Mouse (Mus musculus): ENCODE measurements around the gene Lrrc28. TPM values are rescaled to one million over a fixed set of nuclear protein-coding genes. Genes with fewer than 3 reads are reported as not detected.

Gene Lrrc28
- total RNA-seq (2021), result 10 to 100 TPM; 14.1 to 16.4 TPM
- polyA plus RNA-seq (2012; rRNA removed), result 20.5 and 24.2 TPM in 2 replicates
- long read RNA-seq, partial matches to known transcripts, result 1 of 7 reads
- long read RNA-seq, other reads (novel, unspliced or antisense), result 4 of 7 reads

DNA sequence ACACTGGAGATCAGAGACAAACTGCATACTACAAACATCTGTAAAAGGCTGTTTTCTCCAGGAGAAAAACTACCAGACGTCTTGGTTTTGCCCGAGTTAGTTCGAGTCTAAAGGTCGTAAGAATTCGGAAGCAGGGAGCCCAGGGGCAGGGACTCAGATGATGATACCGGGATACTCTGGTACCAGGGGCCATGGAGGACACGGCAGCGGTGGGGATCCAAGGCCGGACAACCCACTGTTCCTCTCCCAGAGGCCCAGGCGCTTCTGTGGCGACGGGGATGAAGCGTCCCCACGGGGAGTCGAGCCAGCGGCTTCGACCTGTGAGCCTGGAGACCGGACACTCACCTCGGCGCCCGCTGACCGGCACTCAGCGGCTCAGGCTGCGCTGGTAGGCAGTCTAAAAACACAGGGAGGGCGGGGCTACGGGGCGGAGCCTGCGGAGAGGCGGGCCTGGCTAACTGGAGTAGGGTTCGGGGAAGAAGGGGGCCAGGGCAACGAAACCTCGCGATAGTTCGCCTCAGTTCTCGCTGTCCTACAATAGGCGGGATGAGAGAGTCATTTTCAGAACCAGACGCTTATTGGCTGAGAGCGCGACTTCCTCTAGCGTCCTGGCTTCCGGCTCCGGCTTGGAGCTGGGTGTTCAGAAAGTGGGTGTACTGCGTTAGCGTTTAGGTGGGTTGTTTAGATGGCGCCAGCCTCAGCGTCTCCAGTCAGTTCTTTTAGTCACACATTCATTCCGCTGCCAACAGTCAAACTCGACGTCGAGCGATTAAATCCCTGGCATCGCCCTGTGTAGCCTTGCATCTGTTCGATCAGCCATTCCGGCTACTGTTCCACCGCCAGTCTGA lies at the start of gene Lrrc28:
Gene Lrrc28, minus strand, starts transcription at position 436 of the 848 bp plus-strand sequence.
- Histone ChIP-seq H3K4me3 (peak within 1 kb of the TSS; percentile 88), H3K4me1 (ENCODE audit: control insufficient read depth, insufficient read depth, low read length) (peaks cover 2% of the 10 kb centered on the region), H3K9ac (ENCODE audit: low read depth, low read length) (peak within 1 kb of the TSS; percentile 91), H3K27me3 (ENCODE audit: control insufficient read depth, insufficient read depth, low read length) (no peaks in the 10 kb centered on the region), H3K79me2 (replicated peaks; ENCODE audit: control insufficient read depth, insufficient read depth, low read length) (no peaks in the 10 kb centered on the region; the same call in 1 of the 2 replicates), H3K27ac (peak within 1 kb of the TSS; percentile 95), H3K36me3 (ENCODE audit: control insufficient read depth, insufficient read depth, low read length) (no peaks in the 10 kb centered on the region)
- intact Hi-C loops (cut with DNase I), result no loop called here
- TF ChIP-seq POLR2A (IDR thresholded peaks at IDR 0.05; ENCODE audit: insufficient read depth, low read depth, low read length) (peak; percentile 99), EP300 (IDR thresholded peaks at IDR 0.05; ENCODE audit: insufficient read depth, low read depth, low read length) (peak; percentile 67; the same call in 1 of the 2 replicates), CTCF (IDR thresholded peaks at IDR 0.05) (no peak)
- peak; percentile 98 to 99 for DNase-seq
- under 1% methylated on average over 55 of the region's 55 CpGs for WGBS

DNA sequence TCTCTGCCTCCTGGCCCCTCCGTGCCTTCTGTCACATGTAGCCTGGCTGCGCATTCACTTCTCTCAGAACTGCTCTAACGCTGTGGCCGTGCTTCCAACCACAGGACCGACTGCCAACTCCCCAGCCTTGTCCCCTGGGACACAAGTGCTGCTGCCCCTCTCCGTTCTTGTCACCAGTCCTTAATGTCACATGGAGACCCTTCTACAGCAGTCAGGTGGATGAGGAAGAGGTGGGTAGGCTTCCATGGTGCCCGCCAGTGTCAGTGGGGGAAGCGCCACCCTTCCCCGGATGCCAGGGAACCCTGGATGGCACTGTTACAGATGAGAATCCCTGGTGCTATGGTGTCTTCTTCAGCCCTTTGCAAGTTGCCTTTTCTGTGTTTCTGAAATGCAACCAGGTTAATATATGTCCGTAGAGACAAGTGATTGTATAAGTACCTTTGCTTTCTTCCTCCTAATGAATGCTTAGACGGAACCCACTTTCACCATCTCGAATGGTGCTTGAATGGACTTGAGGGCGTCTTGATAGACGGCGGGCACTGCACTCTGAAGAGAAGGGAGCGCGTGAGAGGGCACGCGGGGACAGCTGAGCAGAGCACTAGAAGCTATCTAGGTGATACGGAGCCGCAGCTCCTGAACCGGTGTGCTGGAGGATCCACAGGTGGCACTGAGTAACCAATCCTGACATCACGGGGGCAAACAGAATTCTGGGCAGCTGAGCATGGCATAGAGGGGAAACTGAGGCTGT lies 47.9 kb upstream of the Lrrc28 start:
- WGBS, result 77% methylated on average over 23 of the region's 23 CpGs
- Histone ChIP-seq H3K4me1 (ENCODE audit: control insufficient read depth, insufficient read depth, low read length) (peaks cover 15% of the 10 kb centered on the region), H3K27me3 (ENCODE audit: control insufficient read depth, insufficient read depth, low read length) (no peaks in the 10 kb centered on the region), H3K36me3 (ENCODE audit: control insufficient read depth, insufficient read depth, low read length) (peaks cover 3% of the 10 kb centered on the region; the same call in 1 of the 2 replicates), H3K4me3 (no peak overlapping the region), H3K27ac (no peak overlapping the region), H3K79me2 (replicated peaks; ENCODE audit: control insufficient read depth, insufficient read depth, low read length) (no peaks in the 10 kb centered on the region), H3K9ac (ENCODE audit: low read depth, low read length) (no peak overlapping the region)
- intact Hi-C loops (cut with DNase I), result no loop called here
- no peak for DNase-seq
- no peak for TF ChIP-seq POLR2A (IDR thresholded peaks at IDR 0.05; ENCODE audit: insufficient read depth, low read depth, low read length)
- no peak for TF ChIP-seq EP300 (IDR thresholded peaks at IDR 0.05; ENCODE audit: insufficient read depth, low read depth, low read length)
- TF ChIP-seq CTCF (IDR thresholded peaks at IDR 0.05), result no peak

DNA sequence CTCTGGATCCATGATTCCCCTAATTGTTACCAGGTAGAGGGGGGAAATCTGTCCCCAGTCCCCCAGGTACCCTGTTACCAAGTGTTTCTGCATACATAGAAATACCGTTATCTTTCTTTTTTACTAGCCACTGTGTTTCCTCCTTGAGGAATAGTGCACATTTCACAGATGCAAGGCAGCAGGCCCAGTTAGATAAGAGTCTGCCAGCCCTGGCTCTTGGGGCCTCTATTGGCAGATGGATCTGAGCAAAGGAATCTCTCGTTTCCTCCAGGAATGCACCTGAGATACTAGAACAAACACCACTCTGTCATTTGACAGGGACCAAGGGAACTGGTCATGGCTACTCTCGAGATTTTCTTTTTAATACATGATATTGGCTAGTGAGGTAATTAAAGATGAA lies 47.1 kb upstream of the Lrrc28 start:
- peak; percentile 63 to 66 for DNase-seq
- no peak overlapping the region for H3K27ac ChIP-seq

DNA sequence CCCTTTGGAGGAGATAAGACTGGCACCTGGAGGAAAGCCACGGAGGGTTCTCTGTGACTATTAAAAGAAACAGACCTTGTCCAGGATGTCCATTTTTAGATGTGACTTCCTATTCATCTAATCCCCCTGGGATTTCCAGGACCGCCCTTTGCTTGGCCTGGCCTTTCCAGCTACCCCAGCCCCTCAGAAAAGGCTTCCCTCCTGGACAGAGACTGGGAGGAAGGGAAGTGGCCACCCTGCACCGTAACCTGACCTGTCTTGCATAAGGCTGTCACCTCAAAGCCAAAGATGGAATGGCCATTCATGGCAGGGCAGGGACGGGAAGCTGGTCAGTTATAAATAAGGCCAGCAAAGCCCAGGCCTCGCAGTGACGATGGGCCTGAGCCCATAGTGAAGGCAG lies 46.0 kb upstream of the Lrrc28 start:
- intact Hi-C loops (cut with DNase I), result no loop called here
- Histone ChIP-seq H3K4me1 (ENCODE audit: control insufficient read depth, insufficient read depth, low read length) (peaks cover 15% of the 10 kb centered on the region), H3K27ac (peak overlapping the region; percentile 51), H3K36me3 (ENCODE audit: control insufficient read depth, insufficient read depth, low read length) (peaks cover 3% of the 10 kb centered on the region; the same call in 1 of the 2 replicates), H3K4me3 (no peak overlapping the region), H3K9ac (ENCODE audit: low read depth, low read length) (no peak overlapping the region), H3K79me2 (replicated peaks; ENCODE audit: control insufficient read depth, insufficient read depth, low read length) (no peaks in the 10 kb centered on the region), H3K27me3 (ENCODE audit: control insufficient read depth, insufficient read depth, low read length) (no peaks in the 10 kb centered on the region)
- 36% methylated on average over 6 of the region's 6 CpGs for WGBS
- TF ChIP-seq EP300 (IDR thresholded peaks at IDR 0.05; ENCODE audit: insufficient read depth, low read depth, low read length), result no peak
- TF ChIP-seq POLR2A (IDR thresholded peaks at IDR 0.05; ENCODE audit: insufficient read depth, low read depth, low read length), result no peak
- no peak for TF ChIP-seq CTCF (IDR thresholded peaks at IDR 0.05)
- peak in 1 of 2 experiments; percentile 31 for DNase-seq

More for the DNA sequence above, 47.1 kb upstream of the Lrrc28 start:
- Histone ChIP-seq H3K36me3 (ENCODE audit: control insufficient read depth, insufficient read depth, low read length) (peaks cover 3% of the 10 kb centered on the region; the same call in 1 of the 2 replicates), H3K9ac (ENCODE audit: low read depth, low read length) (no peak overlapping the region), H3K27me3 (ENCODE audit: control insufficient read depth, insufficient read depth, low read length) (no peaks in the 10 kb centered on the region), H3K4me1 (ENCODE audit: control insufficient read depth, insufficient read depth, low read length) (peaks cover 15% of the 10 kb centered on the region), H3K79me2 (replicated peaks; ENCODE audit: control insufficient read depth, insufficient read depth, low read length) (no peaks in the 10 kb centered on the region), H3K4me3 (no peak overlapping the region)
- intact Hi-C loops (cut with DNase I), result no loop called here
- no peak for TF ChIP-seq EP300 (IDR thresholded peaks at IDR 0.05; ENCODE audit: insufficient read depth, low read depth, low read length)
- TF ChIP-seq CTCF (IDR thresholded peaks at IDR 0.05), result no peak
- no peak for TF ChIP-seq POLR2A (IDR thresholded peaks at IDR 0.05; ENCODE audit: insufficient read depth, low read depth, low read length)
- WGBS, result 12% methylated on average over 3 of the region's 3 CpGs

DNA sequence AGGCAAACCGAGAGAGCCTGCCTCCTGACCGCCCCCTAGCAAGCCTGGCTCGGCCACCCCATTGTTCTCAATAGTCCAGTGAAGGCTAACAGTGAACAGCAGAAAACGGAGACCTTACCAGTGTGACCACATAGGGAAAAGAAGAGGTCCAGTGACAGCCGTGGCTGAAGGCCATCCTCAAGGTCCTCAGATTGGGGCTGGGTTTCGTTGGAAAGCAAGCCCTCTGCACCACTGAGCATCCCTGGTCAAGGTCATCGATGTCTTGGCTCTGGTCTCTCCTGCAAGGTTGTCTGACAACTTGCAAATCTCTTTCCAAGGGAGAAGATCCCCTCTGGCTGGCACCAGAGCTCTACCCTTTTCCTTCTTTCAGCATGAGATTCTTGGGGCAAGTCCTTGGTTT lies 44.7 kb upstream of the Lrrc28 start:
- intact Hi-C loops (cut with DNase I), result no loop called here
- Histone ChIP-seq H3K36me3 (ENCODE audit: control insufficient read depth, insufficient read depth, low read length) (peaks cover 3% of the 10 kb centered on the region; the same call in 1 of the 2 replicates), H3K9ac (ENCODE audit: low read depth, low read length) (no peak overlapping the region), H3K4me3 (no peak overlapping the region), H3K27me3 (ENCODE audit: control insufficient read depth, insufficient read depth, low read length) (no peaks in the 10 kb centered on the region), H3K27ac (no peak overlapping the region), H3K4me1 (ENCODE audit: control insufficient read depth, insufficient read depth, low read length) (peaks cover 15% of the 10 kb centered on the region), H3K79me2 (replicated peaks; ENCODE audit: control insufficient read depth, insufficient read depth, low read length) (no peaks in the 10 kb centered on the region)
- no peak for DNase-seq
- TF ChIP-seq POLR2A (IDR thresholded peaks at IDR 0.05; ENCODE audit: insufficient read depth, low read depth, low read length) (no peak), EP300 (IDR thresholded peaks at IDR 0.05; ENCODE audit: insufficient read depth, low read depth, low read length) (no peak), CTCF (IDR thresholded peaks at IDR 0.05) (no peak)
- WGBS, result 90% methylated on average over 7 of the region's 7 CpGs
